Mouse (Mus musculus): ENCODE results near the gene Gphn. TPM values are rescaled to one million over a fixed set of nuclear protein-coding genes. Genes with fewer than 3 reads are reported as not detected.

The Gphn gene
- polyA plus RNA-seq, 1 experiment = 32.4 TPM

- Histone ChIP-seq H3K27ac (ENCODE audit: control insufficient read depth, insufficient read depth, low read depth, low read length) (no peak overlapping the region), H3K27me3 (ENCODE audit: control insufficient read depth, insufficient read depth, low read length) (no peaks in the 10 kb centered on the region), H3K4me3 (ENCODE audit: control insufficient read depth, low read depth, low read length) (no peak overlapping the region), H3K4me1 (ENCODE audit: control insufficient read depth, insufficient read depth, low read length) (no peaks in the 10 kb centered on the region), H3K36me3 (ENCODE audit: control insufficient read depth, insufficient read depth, low read length) (no peaks in the 10 kb centered on the region)
- TF ChIP-seq POLR2A (IDR thresholded peaks at IDR 0.05; ENCODE audit: control insufficient read depth, low read depth, low read length) = no peak
- no peak for TF ChIP-seq CTCF (IDR thresholded peaks at IDR 0.05; ENCODE audit: control insufficient read depth, insufficient read depth, insufficient replicate concordance, low read depth, low read length)
These were observed 22.2 kb downstream of the Gphn start for GRCm38 (mm10) chr12:78248366-78248765.

DNA sequence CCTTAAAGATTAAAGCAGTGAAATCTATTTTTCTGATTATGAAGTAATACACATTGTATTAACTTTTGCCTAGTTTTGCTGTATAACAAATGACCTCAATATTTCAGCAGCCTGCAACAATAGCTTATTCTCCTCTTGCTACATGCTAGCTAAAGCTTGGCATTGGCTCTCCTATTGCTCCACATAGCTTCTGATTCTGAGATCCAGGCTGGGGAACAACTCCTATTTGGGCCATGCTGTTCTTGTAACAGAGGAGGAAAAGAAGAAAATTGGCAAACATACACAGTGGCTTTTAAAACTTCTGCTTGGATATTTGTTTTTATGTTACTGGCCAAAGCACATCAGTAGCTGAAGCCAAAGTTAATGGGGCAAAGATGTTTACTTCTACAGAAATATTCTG lies 23.0 kb downstream of the Gphn start:
- Histone ChIP-seq H3K27me3 (ENCODE audit: control insufficient read depth, insufficient read depth, low read length) (no peaks in the 10 kb centered on the region), H3K36me3 (ENCODE audit: control insufficient read depth, insufficient read depth, low read length) (no peaks in the 10 kb centered on the region), H3K4me1 (ENCODE audit: control insufficient read depth, insufficient read depth, low read length) (no peaks in the 10 kb centered on the region), H3K27ac (ENCODE audit: control insufficient read depth, insufficient read depth, low read depth, low read length) (no peak overlapping the region), H3K4me3 (ENCODE audit: control insufficient read depth, low read depth, low read length) (no peak overlapping the region)
- no peak for TF ChIP-seq CTCF (IDR thresholded peaks at IDR 0.05; ENCODE audit: control insufficient read depth, insufficient read depth, insufficient replicate concordance, low read depth, low read length)

- no peak for TF ChIP-seq POLR2A (IDR thresholded peaks at IDR 0.05; ENCODE audit: control insufficient read depth, low read depth, low read length)
- Histone ChIP-seq H3K27me3 (ENCODE audit: control insufficient read depth, insufficient read depth, low read length) (no peaks in the 10 kb centered on the region), H3K36me3 (ENCODE audit: control insufficient read depth, insufficient read depth, low read length) (no peaks in the 10 kb centered on the region), H3K4me1 (ENCODE audit: control insufficient read depth, insufficient read depth, low read length) (no peaks in the 10 kb centered on the region), H3K27ac (ENCODE audit: control insufficient read depth, insufficient read depth, low read depth, low read length) (no peak overlapping the region), H3K4me3 (ENCODE audit: control insufficient read depth, low read depth, low read length) (no peak overlapping the region)
These were observed 51.2 kb downstream of the Gphn start for GRCm38 (mm10) chr12:78277386-78277785.

DNA sequence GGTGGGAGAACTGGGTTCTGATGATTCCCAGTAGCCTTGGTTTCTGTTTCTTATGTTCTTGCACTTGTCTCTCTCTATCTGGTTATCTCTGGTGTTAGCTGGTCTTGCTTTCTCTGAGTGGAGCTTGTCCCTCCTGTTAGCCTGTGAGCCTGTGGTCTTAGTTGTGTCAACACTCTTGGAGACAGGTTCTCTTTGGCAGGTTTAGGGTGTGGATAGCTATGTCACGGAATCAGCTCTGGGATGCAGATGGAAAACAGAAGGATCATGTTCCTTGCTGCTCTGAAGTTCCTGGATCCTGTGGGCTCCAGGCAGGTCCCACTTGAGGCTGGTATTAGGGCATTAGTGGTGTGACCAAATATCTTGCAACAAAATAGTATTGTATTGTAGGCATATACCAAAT lies 64.2 kb downstream of the Gphn start:
- H3K4me1 ChIP-seq (ENCODE audit: control insufficient read depth, insufficient read depth, low read length) = no peaks in the 10 kb centered on the region
- H3K27me3 ChIP-seq (ENCODE audit: control insufficient read depth, insufficient read depth, low read length) = no peaks in the 10 kb centered on the region
- H3K36me3 ChIP-seq (ENCODE audit: control insufficient read depth, insufficient read depth, low read length) = no peaks in the 10 kb centered on the region
- no peak for TF ChIP-seq CTCF (IDR thresholded peaks at IDR 0.05; ENCODE audit: control insufficient read depth, insufficient read depth, insufficient replicate concordance, low read depth, low read length)
- no peak for TF ChIP-seq POLR2A (IDR thresholded peaks at IDR 0.05; ENCODE audit: control insufficient read depth, low read depth, low read length)
- H3K4me3 ChIP-seq (ENCODE audit: control insufficient read depth, low read depth, low read length) = no peak overlapping the region
- no peak overlapping the region for H3K27ac ChIP-seq (ENCODE audit: control insufficient read depth, insufficient read depth, low read depth, low read length)

DNA sequence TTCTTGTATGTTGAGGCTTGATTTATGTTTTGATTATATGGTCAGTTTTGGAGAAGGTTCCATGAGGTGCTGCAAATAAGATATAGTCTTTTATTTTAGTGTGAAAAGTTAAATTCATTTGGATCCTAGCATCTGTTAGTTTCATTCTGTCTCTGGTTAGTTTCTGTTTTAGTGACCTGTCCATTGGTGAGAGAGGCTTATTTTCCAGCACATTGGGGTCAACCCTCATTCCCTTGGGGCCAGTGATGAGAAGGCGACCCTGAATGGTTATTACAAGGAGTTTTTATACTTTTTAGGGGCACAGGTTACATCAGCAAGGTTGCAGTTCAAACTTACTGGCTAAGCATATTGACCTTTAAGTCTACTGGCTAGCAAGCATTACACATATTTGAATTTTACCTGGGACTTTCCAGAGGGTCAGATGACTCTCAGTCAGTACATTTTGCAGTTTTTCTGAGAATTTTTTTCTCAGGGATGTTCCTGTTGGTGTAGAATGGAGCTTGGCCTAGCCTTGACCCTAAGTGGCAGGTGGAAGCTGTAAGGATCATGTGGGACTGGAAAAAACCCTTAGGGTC lies 72.7 kb downstream of the Gphn start:
- Histone ChIP-seq H3K4me1 (ENCODE audit: control insufficient read depth, insufficient read depth, low read length) (no peaks in the 10 kb centered on the region), H3K27me3 (ENCODE audit: control insufficient read depth, insufficient read depth, low read length) (no peaks in the 10 kb centered on the region), H3K36me3 (ENCODE audit: control insufficient read depth, insufficient read depth, low read length) (no peaks in the 10 kb centered on the region), H3K4me3 (ENCODE audit: control insufficient read depth, low read depth, low read length) (no peak overlapping the region), H3K27ac (ENCODE audit: control insufficient read depth, insufficient read depth, low read depth, low read length) (no peak overlapping the region)
- no peak for TF ChIP-seq POLR2A (IDR thresholded peaks at IDR 0.05; ENCODE audit: control insufficient read depth, low read depth, low read length)
- TF ChIP-seq CTCF (IDR thresholded peaks at IDR 0.05; ENCODE audit: control insufficient read depth, insufficient read depth, insufficient replicate concordance, low read depth, low read length) = no peak

GRCm38 (mm10) chr12:78315106-78315505 lies 88.9 kb downstream of the Gphn start:
- Histone ChIP-seq H3K27ac (ENCODE audit: control insufficient read depth, insufficient read depth, low read depth, low read length) (no peak overlapping the region), H3K27me3 (ENCODE audit: control insufficient read depth, insufficient read depth, low read length) (no peaks in the 10 kb centered on the region), H3K4me3 (ENCODE audit: control insufficient read depth, low read depth, low read length) (no peak overlapping the region), H3K4me1 (ENCODE audit: control insufficient read depth, insufficient read depth, low read length) (no peaks in the 10 kb centered on the region), H3K36me3 (ENCODE audit: control insufficient read depth, insufficient read depth, low read length) (no peaks in the 10 kb centered on the region)
- TF ChIP-seq CTCF (IDR thresholded peaks at IDR 0.05; ENCODE audit: control insufficient read depth, insufficient read depth, insufficient replicate concordance, low read depth, low read length) = no peak
- no peak for TF ChIP-seq POLR2A (IDR thresholded peaks at IDR 0.05; ENCODE audit: control insufficient read depth, low read depth, low read length)

GRCm38 (mm10) chr12:78327946-78328345 lies 101.8 kb downstream of the Gphn start:
- H3K36me3 ChIP-seq (ENCODE audit: control insufficient read depth, insufficient read depth, low read length) = no peaks in the 10 kb centered on the region
- TF ChIP-seq POLR2A (IDR thresholded peaks at IDR 0.05; ENCODE audit: control insufficient read depth, low read depth, low read length) (no peak), CTCF (IDR thresholded peaks at IDR 0.05; ENCODE audit: control insufficient read depth, insufficient read depth, insufficient replicate concordance, low read depth, low read length) (no peak)
- H3K4me3 ChIP-seq (ENCODE audit: control insufficient read depth, low read depth, low read length) = no peak overlapping the region
- H3K27me3 ChIP-seq (ENCODE audit: control insufficient read depth, insufficient read depth, low read length) = no peaks in the 10 kb centered on the region
- no peak overlapping the region for H3K27ac ChIP-seq (ENCODE audit: control insufficient read depth, insufficient read depth, low read depth, low read length)
- no peaks in the 10 kb centered on the region for H3K4me1 ChIP-seq (ENCODE audit: control insufficient read depth, insufficient read depth, low read length)

GRCm38 (mm10) chr12:78332107-78332506 lies 105.9 kb downstream of the Gphn start:
- no peaks in the 10 kb centered on the region for H3K4me1 ChIP-seq (ENCODE audit: control insufficient read depth, insufficient read depth, low read length)
- TF ChIP-seq CTCF (IDR thresholded peaks at IDR 0.05; ENCODE audit: control insufficient read depth, insufficient read depth, insufficient replicate concordance, low read depth, low read length) (no peak), POLR2A (IDR thresholded peaks at IDR 0.05; ENCODE audit: control insufficient read depth, low read depth, low read length) (no peak)
- H3K27ac ChIP-seq (ENCODE audit: control insufficient read depth, insufficient read depth, low read depth, low read length) = no peak overlapping the region
- no peak overlapping the region for H3K4me3 ChIP-seq (ENCODE audit: control insufficient read depth, low read depth, low read length)
- H3K36me3 ChIP-seq (ENCODE audit: control insufficient read depth, insufficient read depth, low read length) = no peaks in the 10 kb centered on the region
- no peaks in the 10 kb centered on the region for H3K27me3 ChIP-seq (ENCODE audit: control insufficient read depth, insufficient read depth, low read length)
